Mouse (Mus musculus): ENCODE results near the gene Gltp. TPM values are rescaled to one million over a fixed set of nuclear protein-coding genes. Genes with fewer than 3 reads are reported as not detected.
A peak's percentile ranks its signal among the peaks of the same experiment; 100 is the strongest.

Gltp gene
- polyA plus RNA-seq, 1 experiment from 2014 or later: 62.0 TPM

DNA sequence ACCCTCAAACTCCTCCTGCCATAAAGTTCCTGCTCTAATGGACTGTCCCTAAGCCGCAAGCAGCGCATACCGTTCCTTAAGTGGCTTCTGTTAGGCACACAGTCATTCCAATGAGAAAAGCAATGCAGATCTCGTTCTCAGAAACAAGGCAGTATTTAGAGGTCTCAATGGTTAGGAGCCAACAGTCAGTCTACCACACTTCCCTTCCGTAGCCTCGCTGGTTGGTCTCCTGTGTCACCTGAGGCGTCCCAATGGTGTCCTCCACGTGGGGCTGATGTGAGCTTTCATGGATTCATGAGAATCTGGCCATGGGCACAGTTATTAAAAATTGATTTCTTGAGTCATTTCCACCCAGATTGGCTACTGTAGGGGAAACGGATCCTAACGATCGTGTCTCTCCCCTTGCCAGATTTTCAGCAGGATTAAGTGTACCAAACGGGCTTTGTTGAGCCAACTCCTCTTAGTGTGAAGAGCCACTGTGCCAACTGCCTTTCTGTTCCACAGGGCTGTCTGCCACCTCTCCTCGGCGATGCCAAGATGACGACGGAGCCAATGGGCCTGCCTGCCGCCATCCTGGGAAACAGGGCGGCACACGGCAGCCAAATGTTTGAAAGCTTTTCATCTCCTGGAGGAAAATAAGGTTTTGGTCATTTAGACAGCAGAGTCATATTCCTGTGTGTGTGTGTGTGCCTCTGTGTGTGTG lies 7.4 kb upstream of the Gltp start:
- no peaks in the 10 kb centered on the region for H3K9me3 ChIP-seq
- no peak overlapping the region for H3K9ac ChIP-seq (replicated peaks)
- H3K27me3 ChIP-seq: 0 out of 2 replicates have a peak, but pooled peaks cover 7% of the 10 kb centered on the region
- H3K4me2 ChIP-seq (replicated peaks): no peak overlapping the region
- 88% methylated on average over 19 of the region's 19 CpGs for WGBS
- no peaks in the 10 kb centered on the region for H3K4me1 ChIP-seq
- no peak overlapping the region for H3K27ac ChIP-seq (replicated peaks)
- H3K36me3 ChIP-seq: no peaks in the 10 kb centered on the region
- no peak overlapping the region for H3K4me3 ChIP-seq
- no peak for ATAC-seq (ENCODE audit: low FRiP score, low read depth)

DNA sequence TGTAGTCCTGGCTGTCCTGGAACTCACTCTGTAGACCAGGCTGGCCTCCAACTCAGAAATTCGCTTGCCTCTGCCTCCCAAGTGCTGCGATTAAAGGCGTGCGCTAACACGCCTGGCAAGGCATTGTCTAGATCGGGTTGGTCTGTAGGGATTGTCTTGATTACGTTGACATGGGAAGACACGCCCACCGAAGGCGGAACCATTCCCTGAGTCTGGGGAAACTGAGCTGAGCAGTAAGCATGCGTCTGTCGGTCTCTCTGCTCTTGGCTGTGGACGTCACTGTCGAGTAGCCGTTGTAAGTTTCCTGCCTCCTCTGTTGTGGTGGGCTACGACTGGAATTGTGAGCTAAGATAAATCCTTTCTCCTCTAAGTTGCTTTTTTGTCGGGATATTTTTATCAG lies 6.2 kb upstream of the Gltp start:
- H3K9ac ChIP-seq (replicated peaks): no peak overlapping the region
- H3K4me1 ChIP-seq: no peaks in the 10 kb centered on the region
- 86% methylated on average over 17 of the region's 17 CpGs for WGBS
- no peak overlapping the region for H3K4me2 ChIP-seq (replicated peaks)
- H3K9me3 ChIP-seq: no peaks in the 10 kb centered on the region
- no peak overlapping the region for H3K4me3 ChIP-seq
- no peak overlapping the region for H3K27ac ChIP-seq (replicated peaks)
- no peaks in the 10 kb centered on the region for H3K36me3 ChIP-seq
- no peak for ATAC-seq (ENCODE audit: low FRiP score, low read depth)
- H3K27me3 ChIP-seq: peaks cover 7% of the 10 kb centered on the region; the same call in 1 of the 2 replicates

DNA sequence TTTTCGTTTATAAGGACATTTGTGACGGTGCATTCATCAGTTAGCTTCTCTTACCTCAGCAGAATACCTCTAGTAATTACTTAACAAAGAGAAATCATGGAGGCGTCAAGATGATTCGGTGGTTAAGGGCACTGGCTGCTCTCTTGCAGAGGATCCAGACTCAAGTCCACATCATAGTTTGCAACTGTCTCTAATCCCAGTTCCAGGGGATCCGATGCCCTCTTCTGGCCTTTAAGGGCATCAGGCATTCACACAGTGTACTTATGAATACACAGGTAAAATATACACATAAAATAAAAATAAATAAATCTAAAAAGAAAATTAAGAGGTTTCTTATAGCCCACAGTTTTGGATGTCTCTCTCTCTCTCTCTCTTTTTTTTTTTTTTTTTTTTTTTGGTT lies 5.0 kb upstream of the Gltp start:
- WGBS: 70% methylated on average over 5 of the region's 5 CpGs
- Histone ChIP-seq H3K4me2 (replicated peaks) (no peak overlapping the region), H3K9me3 (no peaks in the 10 kb centered on the region), H3K4me1 (peaks cover 5% of the 10 kb centered on the region; the same call in 1 of the 2 replicates), H3K4me3 (no peak overlapping the region), H3K27me3 (peaks cover 7% of the 10 kb centered on the region; the same call in 1 of the 2 replicates), H3K9ac (replicated peaks) (no peak overlapping the region), H3K36me3 (no peaks in the 10 kb centered on the region), H3K27ac (replicated peaks) (no peak overlapping the region)
- no peak for ATAC-seq (ENCODE audit: low FRiP score, low read depth)

DNA sequence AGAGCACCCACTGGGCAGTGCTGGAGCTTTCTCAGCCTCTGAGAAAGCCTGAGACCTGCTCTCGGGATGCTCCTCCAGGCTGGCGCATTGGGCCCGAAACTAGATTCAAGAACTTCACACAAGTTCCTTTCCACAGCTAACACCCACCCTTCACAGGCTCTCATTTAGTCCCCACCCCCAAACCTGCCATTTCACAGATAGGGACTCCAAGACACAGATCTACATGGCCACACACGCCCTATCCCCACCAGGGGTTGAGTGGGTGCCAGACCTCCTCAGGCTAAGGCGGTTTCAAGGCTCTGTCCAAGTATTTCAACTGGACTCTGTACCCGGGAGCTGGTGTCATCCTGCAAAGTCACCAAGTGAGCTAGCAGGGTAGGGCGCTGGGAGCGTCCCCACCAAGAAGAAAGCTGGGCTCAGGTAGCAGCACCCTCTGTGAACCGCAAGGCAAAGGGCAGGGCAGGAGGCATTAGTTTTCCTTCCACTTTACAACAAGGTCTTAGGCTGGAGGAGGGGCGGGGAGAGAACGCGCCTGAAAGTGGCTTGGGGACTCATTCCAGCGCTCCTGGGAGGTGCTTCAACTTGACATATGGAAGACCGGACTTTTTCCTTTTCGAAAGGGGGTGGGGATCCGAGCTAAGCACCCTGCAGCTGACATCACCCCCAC lies 951 bp downstream of the Gltp start:
- Histone ChIP-seq H3K27ac (replicated peaks) (no peak overlapping the region), H3K4me3 (peak overlapping the region; percentile 83)

DNA sequence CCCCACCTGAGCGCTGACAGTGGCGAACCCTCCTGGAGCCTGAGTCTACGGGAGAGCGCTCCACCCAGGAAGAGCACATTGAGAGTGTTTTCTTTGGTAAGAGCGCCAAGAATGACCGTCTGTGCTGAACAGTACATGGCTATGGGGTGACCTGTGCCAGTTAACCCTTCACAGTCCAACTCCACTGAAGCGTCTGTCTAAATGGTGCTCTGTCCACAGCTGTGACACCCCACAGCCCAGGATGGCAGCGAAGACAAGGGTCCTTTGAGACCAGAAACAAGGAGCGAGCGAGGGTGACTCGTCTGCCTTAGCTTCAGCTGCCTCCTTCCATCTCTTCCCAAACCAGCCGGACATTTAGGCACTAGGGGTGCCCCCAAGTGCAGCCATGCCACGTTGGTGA lies 2.1 kb downstream of the Gltp start:
- H3K4me1 ChIP-seq: peaks cover 17% of the 10 kb centered on the region
- H3K27ac ChIP-seq (replicated peaks): no peak overlapping the region
- H3K27me3 ChIP-seq: peaks cover 10% of the 10 kb centered on the region; the same call in 1 of the 2 replicates
- no peak for ATAC-seq (ENCODE audit: low FRiP score, low read depth)
- H3K9me3 ChIP-seq: no peaks in the 10 kb centered on the region
- no peaks in the 10 kb centered on the region for H3K36me3 ChIP-seq
- H3K9ac ChIP-seq (replicated peaks): no peak overlapping the region
- WGBS: 87% methylated on average over 13 of the region's 13 CpGs
- no peak overlapping the region for H3K4me2 ChIP-seq (replicated peaks)
- no peak overlapping the region for H3K4me3 ChIP-seq

More for the DNA sequence above, 951 bp downstream of the Gltp start:
- no peak for ATAC-seq (ENCODE audit: low FRiP score, low read depth)
- Histone ChIP-seq H3K27me3 (peaks cover 10% of the 10 kb centered on the region; the same call in 1 of the 2 replicates), H3K4me2 (replicated peaks) (peak overlapping the region; percentile 88), H3K36me3 (no peaks in the 10 kb centered on the region), H3K4me1 (peaks cover 17% of the 10 kb centered on the region), H3K9ac (replicated peaks) (peak overlapping the region; percentile 81), H3K9me3 (no peaks in the 10 kb centered on the region)
- 21% methylated on average over 16 of the region's 16 CpGs for WGBS

DNA sequence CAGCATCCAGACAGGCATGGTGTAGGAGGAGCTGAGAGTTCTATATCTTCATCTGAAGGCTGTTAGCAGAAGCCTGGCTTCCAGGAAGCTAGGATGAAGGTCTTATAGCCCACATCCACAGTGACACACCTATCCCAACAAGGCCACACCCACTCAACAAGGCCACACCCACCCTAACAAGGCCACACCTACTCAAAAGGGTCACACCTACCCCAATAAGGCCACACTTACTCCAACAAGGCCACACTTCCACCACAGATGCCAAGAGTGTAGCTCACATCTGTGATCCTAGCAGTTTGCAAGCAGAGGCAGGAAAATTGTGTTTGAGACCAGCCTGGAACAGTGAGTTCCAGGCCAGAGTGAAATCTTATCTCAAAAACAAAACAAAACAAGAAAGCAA lies 2.9 kb downstream of the Gltp start:
- Histone ChIP-seq H3K9me3 (no peaks in the 10 kb centered on the region), H3K36me3 (no peaks in the 10 kb centered on the region), H3K27ac (replicated peaks) (no peak overlapping the region), H3K9ac (replicated peaks) (no peak overlapping the region), H3K27me3 (peaks cover 5% of the 10 kb centered on the region; the same call in 1 of the 2 replicates), H3K4me1 (peaks cover 17% of the 10 kb centered on the region), H3K4me3 (no peak overlapping the region), H3K4me2 (replicated peaks) (no peak overlapping the region)
- no peak for ATAC-seq (ENCODE audit: low FRiP score, low read depth)

DNA sequence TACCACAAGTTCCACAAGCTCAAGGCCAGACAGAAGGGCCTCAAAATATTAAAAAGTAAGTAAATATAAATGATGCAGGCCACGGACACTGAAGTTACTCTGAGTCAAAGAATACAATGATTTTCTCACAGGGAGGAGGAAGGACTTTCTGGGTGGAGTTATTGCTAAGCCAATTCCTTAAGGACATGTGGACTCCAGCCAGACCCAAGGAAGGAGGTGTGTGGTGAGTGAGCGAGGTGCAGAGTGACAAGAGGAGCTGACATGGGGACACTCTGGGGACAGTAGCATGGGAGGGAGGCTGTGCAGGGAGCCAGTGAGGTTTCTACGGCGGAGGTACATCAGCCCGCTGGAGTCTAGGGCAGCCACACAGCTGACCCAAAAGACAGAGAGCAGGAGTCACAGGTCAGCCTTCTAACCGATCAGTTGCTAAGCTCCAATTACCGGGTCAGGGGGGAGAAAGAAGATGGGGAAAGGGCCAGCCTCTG lies 4.0 kb downstream of the Gltp start:
- no peak overlapping the region for H3K4me3 ChIP-seq
- H3K9ac ChIP-seq (replicated peaks): no peak overlapping the region
- H3K27me3 ChIP-seq: peaks cover 5% of the 10 kb centered on the region; the same call in 1 of the 2 replicates
- no peaks in the 10 kb centered on the region for H3K36me3 ChIP-seq
- H3K9me3 ChIP-seq: no peaks in the 10 kb centered on the region
- ATAC-seq (ENCODE audit: low FRiP score, low read depth): no peak
- peaks cover 17% of the 10 kb centered on the region for H3K4me1 ChIP-seq
- no peak overlapping the region for H3K27ac ChIP-seq (replicated peaks)
- H3K4me2 ChIP-seq (replicated peaks): no peak overlapping the region
- WGBS: 78% methylated on average over 7 of the region's 7 CpGs

DNA sequence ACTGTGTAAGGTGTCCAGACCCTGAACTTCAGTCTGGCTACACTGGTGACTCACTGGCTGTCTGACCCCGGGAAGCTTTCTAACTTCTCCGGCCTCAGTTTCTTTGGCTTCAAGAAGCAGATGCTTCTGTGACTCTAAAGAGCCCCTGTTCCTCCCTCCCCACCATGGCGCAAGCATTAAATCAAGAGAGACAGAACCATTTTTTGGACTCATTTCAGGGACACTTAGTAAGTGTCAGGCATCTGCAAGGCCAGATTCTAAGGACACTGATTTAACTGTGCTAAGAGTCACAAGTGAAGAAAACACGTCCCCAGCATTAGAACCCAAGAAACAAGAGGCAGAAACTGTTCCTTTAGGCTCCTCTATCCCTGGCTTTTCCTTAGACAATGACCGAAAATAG lies 4.8 kb downstream of the Gltp start:
- peaks cover 13% of the 10 kb centered on the region for H3K4me1 ChIP-seq
- no peak overlapping the region for H3K4me3 ChIP-seq
- no peaks in the 10 kb centered on the region for H3K36me3 ChIP-seq
- WGBS: 89% methylated on average over 5 of the region's 5 CpGs
- H3K27me3 ChIP-seq: peaks cover 5% of the 10 kb centered on the region; the same call in 1 of the 2 replicates
- H3K9ac ChIP-seq (replicated peaks): no peak overlapping the region
- no peak for ATAC-seq (ENCODE audit: low FRiP score, low read depth)
- no peak overlapping the region for H3K27ac ChIP-seq (replicated peaks)
- no peaks in the 10 kb centered on the region for H3K9me3 ChIP-seq
- H3K4me2 ChIP-seq (replicated peaks): no peak overlapping the region

DNA sequence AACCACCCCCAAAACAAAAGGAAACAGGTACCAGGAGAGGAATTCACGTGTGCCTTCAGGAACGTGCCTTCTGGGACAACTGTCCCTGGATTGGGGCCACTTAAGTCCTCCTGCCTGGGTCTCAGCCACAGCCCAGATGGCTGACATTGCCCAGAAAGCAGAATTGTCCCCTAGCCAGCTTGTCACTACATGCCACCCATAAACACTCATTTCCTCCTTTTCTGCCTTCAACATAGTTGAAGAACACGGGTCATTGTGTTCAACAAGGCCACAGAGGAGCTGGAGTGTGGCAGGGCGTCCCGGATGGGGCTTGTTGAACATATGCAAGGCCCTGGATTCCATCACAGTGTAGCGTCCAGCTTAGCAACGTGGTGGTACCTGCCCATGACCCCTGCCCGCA lies 9.1 kb downstream of the Gltp start:
- H3K4me2 ChIP-seq (replicated peaks): no peak overlapping the region
- no peaks in the 10 kb centered on the region for H3K9me3 ChIP-seq
- no peak overlapping the region for H3K9ac ChIP-seq (replicated peaks)
- no peak for ATAC-seq (ENCODE audit: low FRiP score, low read depth)
- H3K27ac ChIP-seq (replicated peaks): no peak overlapping the region
- H3K4me3 ChIP-seq: no peak overlapping the region
- peaks cover 12% of the 10 kb centered on the region for H3K36me3 ChIP-seq
- no peaks in the 10 kb centered on the region for H3K27me3 ChIP-seq
- peaks cover 12% of the 10 kb centered on the region for H3K4me1 ChIP-seq
- WGBS: 88% methylated on average over 8 of the region's 8 CpGs

DNA sequence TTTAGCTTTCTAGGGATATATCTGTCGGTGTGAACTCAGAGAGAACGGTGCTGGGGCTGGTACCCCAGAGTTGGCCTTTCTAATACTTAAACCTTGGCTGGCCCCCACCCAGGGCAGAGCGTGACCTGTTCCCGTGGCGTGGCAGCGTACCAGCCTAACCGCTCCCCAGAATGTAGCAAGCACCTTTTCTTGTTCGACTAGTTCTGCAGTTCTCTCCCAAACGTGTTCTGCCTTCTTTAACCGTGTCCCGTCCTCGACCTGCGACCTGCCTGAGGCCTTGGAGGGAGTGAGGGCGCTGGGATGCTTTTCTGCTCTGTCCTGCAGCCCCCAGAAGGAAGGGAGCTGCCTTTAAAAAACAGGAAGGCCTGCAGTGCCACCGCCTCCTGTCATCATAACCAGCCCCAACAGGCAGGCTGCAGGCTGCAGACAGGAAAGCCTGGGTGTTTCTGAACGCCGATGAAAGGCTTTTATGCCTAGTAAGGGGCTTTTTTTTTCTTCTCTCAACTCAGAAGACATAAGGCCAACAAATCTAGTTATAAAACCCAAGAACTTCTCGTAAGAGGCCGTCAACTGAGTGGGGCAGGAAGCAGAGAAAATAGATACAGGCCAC lies 10.0 kb downstream of the Gltp start:
- Histone ChIP-seq H3K27me3 (no peaks in the 10 kb centered on the region), H3K36me3 (peaks cover 19% of the 10 kb centered on the region), H3K4me2 (replicated peaks) (no peak overlapping the region), H3K9ac (replicated peaks) (no peak overlapping the region), H3K4me1 (peaks cover 12% of the 10 kb centered on the region), H3K9me3 (no peaks in the 10 kb centered on the region), H3K4me3 (no peak overlapping the region), H3K27ac (replicated peaks) (no peak overlapping the region)
- 84% methylated on average over 19 of the region's 19 CpGs for WGBS
- ATAC-seq (ENCODE audit: low FRiP score, low read depth): no peak

DNA sequence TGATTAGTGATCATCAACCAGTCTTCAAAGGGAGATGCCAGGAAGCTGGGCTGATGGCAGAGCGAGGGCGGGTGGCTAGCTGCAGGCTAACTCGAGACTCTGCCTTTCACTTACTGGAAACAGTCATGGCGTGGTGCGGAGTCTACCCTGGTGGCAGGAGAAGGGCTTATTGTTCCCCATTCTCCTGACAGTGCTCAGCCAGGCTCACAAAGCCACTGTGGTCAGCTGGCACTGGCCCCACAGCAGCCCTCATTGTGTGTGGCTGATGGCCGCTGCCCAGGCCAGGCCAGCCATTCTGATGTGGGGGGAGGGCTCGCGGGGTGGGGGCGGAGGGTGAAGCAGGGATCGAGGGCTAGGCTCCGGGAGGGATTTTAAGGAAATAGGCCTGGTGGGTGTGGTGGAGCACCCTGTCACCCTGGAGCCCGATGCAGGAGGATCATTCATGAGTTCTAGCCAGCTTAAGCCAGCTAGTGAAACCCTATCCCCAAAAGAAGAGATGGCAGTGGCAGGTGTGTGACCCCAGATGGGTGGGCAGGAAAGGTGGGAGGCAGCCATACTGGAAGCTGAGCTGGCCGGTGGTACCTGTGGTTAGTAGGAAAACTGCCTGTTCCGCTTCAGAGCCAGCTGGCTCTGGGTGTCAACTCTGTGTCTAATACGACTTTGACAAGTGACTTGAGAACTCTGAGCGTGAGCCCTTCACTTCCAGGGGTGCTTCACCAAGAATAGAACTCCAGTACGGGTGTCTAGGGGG lies 10.8 kb downstream of the Gltp start:
- no peak for ATAC-seq (ENCODE audit: low FRiP score, low read depth)
- H3K4me1 ChIP-seq: peaks cover 12% of the 10 kb centered on the region

More for the DNA sequence above, 10.8 kb downstream of the Gltp start:
- no peaks in the 10 kb centered on the region for H3K27me3 ChIP-seq
- 63% methylated on average over 17 of the region's 17 CpGs for WGBS
- no peak overlapping the region for H3K4me2 ChIP-seq (replicated peaks)
- H3K9ac ChIP-seq (replicated peaks): peak overlapping the region; percentile 17; the same call in 1 of the 2 replicates
- no peak overlapping the region for H3K27ac ChIP-seq (replicated peaks)
- H3K9me3 ChIP-seq: no peaks in the 10 kb centered on the region
- H3K36me3 ChIP-seq: peaks cover 24% of the 10 kb centered on the region
- H3K4me3 ChIP-seq: no peak overlapping the region

Data from midbrain, embryonic 12.5 days (tissue).